Mouse (Mus musculus) olfactory bulb, adult 2 months (tissue): ENCODE data around the gene Ssh3.

Source experiments
- CTCF ChIP-seq: fragments of 200-500 bp; IDR thresholded peaks from 2 replicates; pipeline ENCODE4 v1.5.1; 2012; ENCODE audit warnings: low read depth, mild to moderate bottlenecking, low read length, moderate library complexity; ENCODE audit not compliant: insufficient read depth
- POLR2A ChIP-seq: fragments of 200-500 bp; IDR thresholded peaks from 2 replicates; pipeline ENCODE4 v1.6.1; 2012; ENCODE audit warnings: mild to moderate bottlenecking, low read depth, low read length, moderate library complexity; ENCODE audit not compliant: insufficient read depth

DNA sequence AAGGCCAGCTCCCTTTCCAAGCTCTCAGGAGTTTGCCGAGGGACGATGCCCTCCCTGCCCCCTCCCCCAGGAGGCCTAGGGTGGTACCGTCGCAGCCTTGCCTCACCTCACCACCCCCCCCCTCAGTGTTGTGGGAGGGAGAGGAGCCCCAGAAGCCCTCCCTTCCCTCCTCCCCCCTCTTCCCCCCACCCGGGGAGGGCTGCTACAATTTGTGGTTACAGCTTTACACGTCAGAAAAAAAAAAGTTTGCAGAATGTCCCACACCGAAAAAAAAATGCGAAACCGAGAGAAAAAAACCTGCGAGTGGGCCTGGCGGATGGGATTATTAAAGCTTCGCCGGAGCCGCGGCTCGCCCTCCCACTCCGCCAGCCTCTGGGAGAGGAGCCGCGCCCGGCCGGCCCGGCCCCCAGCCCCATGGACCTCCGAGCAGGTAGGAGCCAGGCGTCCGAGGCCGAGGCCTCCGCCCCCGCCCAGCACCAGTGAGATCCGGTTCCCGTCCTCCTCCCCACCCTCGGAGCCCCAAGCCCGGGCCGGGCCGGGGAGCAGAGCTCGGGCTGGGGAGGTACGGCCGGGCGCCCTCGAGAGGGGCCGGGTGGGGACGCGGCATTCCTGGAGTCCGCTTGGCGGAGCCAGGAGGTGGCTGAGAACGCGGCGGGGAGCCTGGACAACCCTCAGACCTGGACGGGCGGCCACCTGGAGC lies 54.8 kb downstream of the Ssh3 start, which contains the start of the genes Clcf1 and AC109138.7:
- no peak for TF ChIP-seq CTCF
- TF ChIP-seq POLR2A, result no peak
